Mouse (Mus musculus): ENCODE measurements at regions not wholly inside any gene's neighbourhood (a gene's known extent, or its start where the extent isn't known, plus 50 kb on each side); places are given as distances from the start of the nearest gene placed in this dataset.

DNA sequence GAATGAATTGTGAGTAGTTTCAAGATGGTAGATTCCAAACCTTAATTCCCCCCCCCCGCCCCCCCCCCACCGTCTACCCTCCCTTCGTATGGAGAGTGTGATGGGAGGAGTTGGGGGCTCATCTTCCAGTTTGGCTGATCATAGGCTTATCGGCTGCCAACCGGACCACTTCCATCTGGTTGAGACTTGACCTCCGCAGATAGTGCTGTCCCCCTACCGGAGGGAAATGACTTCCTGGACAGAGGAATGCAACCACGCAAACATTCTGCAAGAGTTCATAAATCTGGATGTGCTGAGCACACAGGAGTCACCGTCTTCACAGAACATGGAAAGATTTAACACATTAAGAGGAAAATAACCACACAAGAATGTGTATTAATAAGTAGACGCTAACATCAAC, 62.2 kb upstream of the Sox13 start:
- intact Hi-C loops (cut with DNase I) = no loop called here
- no peak for DNase-seq (ENCODE audit: low spot score in 2 of 2)

DNA sequence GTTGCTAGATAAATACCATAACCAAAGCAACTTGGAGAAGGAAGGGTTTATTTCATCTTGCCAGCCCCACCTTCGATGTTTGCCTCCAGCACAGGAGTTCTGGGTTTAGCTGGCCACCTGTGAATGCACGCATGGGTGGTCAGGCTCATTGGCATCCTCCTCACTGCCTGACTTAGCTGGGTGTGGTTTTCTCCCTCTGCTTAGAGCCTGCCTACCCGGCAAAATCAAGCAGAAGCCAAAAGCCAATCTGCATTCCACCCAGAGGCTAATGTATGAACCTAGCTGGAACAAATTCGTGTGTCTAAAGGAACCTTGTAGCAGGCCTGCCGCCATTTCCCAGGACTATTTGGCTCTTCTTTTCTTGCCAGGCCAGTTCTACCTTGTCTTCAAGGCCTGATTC, 58.7 kb upstream of the Sox13 start:
- no peak for DNase-seq (ENCODE audit: low spot score in 2 of 2)
- intact Hi-C loops (cut with DNase I) = no loop called here

DNA sequence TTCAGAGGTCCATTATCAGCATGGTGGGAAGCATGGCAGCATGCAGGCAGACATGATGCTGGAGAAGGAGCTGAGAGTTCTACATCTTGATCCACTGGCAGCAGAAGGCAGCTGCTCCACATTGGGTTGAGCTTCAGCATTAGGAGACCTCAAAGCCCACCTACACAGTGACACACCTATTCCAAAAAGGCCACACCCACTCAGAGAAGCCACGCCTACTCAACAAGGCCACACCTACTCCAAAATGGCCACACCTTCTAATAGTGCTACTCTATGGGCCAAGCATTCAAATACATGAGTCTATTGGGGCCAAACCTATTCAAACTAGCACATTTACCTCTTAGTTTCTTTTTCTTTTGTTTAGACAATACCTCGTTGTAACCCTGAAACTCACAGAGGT, 50.4 kb upstream of the Sox13 start:
- DNase-seq (ENCODE audit: low spot score in 2 of 2) = no peak
- intact Hi-C loops (cut with DNase I) = no loop called here
